Mouse (Mus musculus) olfactory bulb, adult 2 months (tissue): ENCODE measurements around the gene Cenpq. TPM values are rescaled to one million over a fixed set of nuclear protein-coding genes. Genes with fewer than 3 reads are reported as not detected.

Source experiments
- H3K27ac ChIP-seq: fragments of 200-500 bp; 2 replicates; pipeline ENCODE4 v1.5.1; 2012; ENCODE audit warnings: low read depth, low read length; ENCODE audit not compliant: insufficient read depth
- H3K4me1 ChIP-seq: fragments of 200-500 bp; 2 replicates; pipeline ENCODE4 v1.6.1; 2012; ENCODE audit warnings: low read length; ENCODE audit not compliant: control insufficient read depth, insufficient read depth
- H3K4me3 ChIP-seq: fragments of 200-500 bp; 2 replicates; pipeline ENCODE4 v1.5.1; 2012; ENCODE audit warnings: mild to moderate bottlenecking, low read depth, low read length, moderate library complexity; ENCODE audit not compliant: insufficient read depth
- CTCF ChIP-seq: fragments of 200-500 bp; IDR thresholded peaks from 2 replicates; pipeline ENCODE4 v1.5.1; 2012; ENCODE audit warnings: low read depth, mild to moderate bottlenecking, low read length, moderate library complexity; ENCODE audit not compliant: insufficient read depth
- POLR2A ChIP-seq: fragments of 200-500 bp; IDR thresholded peaks from 2 replicates; pipeline ENCODE4 v1.6.1; 2012; ENCODE audit warnings: mild to moderate bottlenecking, low read depth, low read length, moderate library complexity; ENCODE audit not compliant: insufficient read depth
- WGBS: fragments of 180-500 bp; shearing (Covaris S2); methylation state at CpG from one replicate; pipeline ENCODE4 v1.1.7; 2018; 5-methylcytosine and 5-hydroxymethylcytosine counted together
- polyA plus RNA-seq: library from polyadenylated mRNA; stranded (reverse); fragments of >200 nt; gene quantifications from 2 replicates; pipeline ENCODE4 v1.2.4, GENCODE M21; 2012; ENCODE audit warnings: low replicate concordance; ENCODE audit not compliant: missing spikeins, insufficient read depth, insufficient read length

Gene Cenpq
- polyA plus RNA-seq, result not detected in 2 replicates

- TF ChIP-seq CTCF (no peak), POLR2A (peak; percentile 58; the same call in 1 of the 2 replicates)
- WGBS, result under 1% methylated on average over 50 of the region's 50 CpGs
- Histone ChIP-seq H3K4me1 (0 out of 2 replicates have a peak, but pooled peaks cover 2% of the 10 kb centered on the region), H3K4me3 (peak within 1 kb of the TSS; percentile 91), H3K27ac (peak within 1 kb of the TSS; percentile 96)
Observed at GRCm38 (mm10) chr17:40934420-40935231, at the start of gene Cenpq, which contains the start of gene Mut. TSS of gene Cenpq (minus strand) at chr17:40935047. TSS of gene Mut (plus strand) at chr17:40934685.

GRCm38 (mm10) chr17:40977914-40978313 lies 43.1 kb upstream of the Cenpq start:
- no peak overlapping the region for H3K27ac ChIP-seq
- H3K4me3 ChIP-seq, result no peak overlapping the region
- H3K4me1 ChIP-seq, result no peaks in the 10 kb centered on the region
- 55% methylated on average over 11 of the region's 11 CpGs for WGBS
- TF ChIP-seq POLR2A, result no peak
- no peak for TF ChIP-seq CTCF

DNA sequence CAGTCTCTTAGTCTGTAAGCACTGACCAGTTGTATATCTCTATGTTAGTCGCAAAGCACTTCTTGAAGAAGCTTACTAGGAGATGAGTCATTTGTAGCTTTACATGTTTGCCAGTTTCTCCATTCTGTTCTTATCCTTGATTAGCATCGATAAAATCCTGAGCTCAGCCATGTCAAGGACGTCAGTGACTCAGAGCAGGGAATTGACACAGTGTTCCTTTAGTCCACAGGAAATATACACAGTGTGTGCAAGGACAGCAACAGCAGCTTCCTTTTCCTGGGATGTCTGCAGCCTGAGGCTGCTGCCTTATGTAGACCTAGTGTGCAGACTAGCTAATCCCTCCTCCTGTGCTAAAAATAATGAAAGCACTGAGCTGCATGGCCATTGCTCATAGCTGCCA lies 13.7 kb upstream of the Cenpq start:
- 76% methylated on average over 3 of the region's 3 CpGs for WGBS

DNA sequence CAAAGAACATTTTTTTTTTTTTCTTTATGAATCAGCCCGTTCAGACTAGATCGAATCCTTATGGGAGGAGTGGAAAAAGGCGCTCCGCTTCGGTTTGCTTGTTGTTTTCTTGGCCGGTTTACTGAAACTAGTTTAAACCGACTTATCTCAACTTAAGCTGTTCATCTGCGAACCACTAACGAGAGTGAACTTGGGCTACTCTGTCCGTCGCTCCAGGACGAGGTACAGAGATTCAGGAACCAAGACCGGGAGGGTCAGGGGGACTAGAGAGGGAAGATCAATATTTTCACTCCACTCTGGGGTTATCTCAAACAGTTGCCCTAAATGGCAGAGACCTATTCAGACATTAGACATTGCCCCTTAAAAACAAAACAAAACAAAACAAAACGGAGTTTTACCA lies 862 bp downstream of the Cenpq start:
- H3K27ac ChIP-seq, result no peak overlapping the region
- TF ChIP-seq CTCF, result no peak
- TF ChIP-seq POLR2A, result no peak
- peak overlapping the region; percentile 91 for H3K4me3 ChIP-seq
- H3K4me1 ChIP-seq, result 0 out of 2 replicates have a peak, but pooled peaks cover 2% of the 10 kb centered on the region
- WGBS, result under 1% methylated on average over 14 of the region's 14 CpGs

More for the DNA sequence above, 13.7 kb upstream of the Cenpq start:
- Histone ChIP-seq H3K4me1 (peaks cover 2% of the 10 kb centered on the region; the same call in 1 of the 2 replicates), H3K27ac (no peak overlapping the region), H3K4me3 (no peak overlapping the region)
- TF ChIP-seq CTCF (no peak), POLR2A (no peak)

- 89% methylated on average over 2 of the region's 2 CpGs for WGBS
- H3K4me1 ChIP-seq, result no peaks in the 10 kb centered on the region
- H3K27ac ChIP-seq, result no peak overlapping the region
- no peak overlapping the region for H3K4me3 ChIP-seq
- TF ChIP-seq CTCF (no peak), POLR2A (no peak)
Observed at GRCm38 (mm10) chr17:40915499-40915898, 19.3 kb downstream of the Cenpq start.

- 95% methylated on average over 2 of the region's 2 CpGs for whole genome bisulfite sequencing
- no peaks in the 10 kb centered on the region for H3K4me1 ChIP-seq
- no peak within 1 kb of the TSS for H3K4me3 ChIP-seq
- H3K27ac ChIP-seq, result no peak within 1 kb of the TSS
- TF ChIP-seq POLR2A (no peak), CTCF (no peak)
Observed at GRCm38 (mm10) chr17:40914250-40914649, 20.6 kb downstream of the Cenpq start, which contains the start of gene Glyatl3. TSS of gene Glyatl3 (minus strand) at chr17:40914350.

GRCm38 (mm10) chr17:40904721-40905154 lies 30.1 kb downstream of the Cenpq start:
- no peak overlapping the region for H3K27ac ChIP-seq
- TF ChIP-seq POLR2A, result no peak
- TF ChIP-seq CTCF, result no peak
- no peak overlapping the region for H3K4me3 ChIP-seq
- WGBS, result 14% methylated on average over 13 of the region's 14 CpGs
- H3K4me1 ChIP-seq, result peaks cover 4% of the 10 kb centered on the region; the same call in 1 of the 2 replicates

DNA sequence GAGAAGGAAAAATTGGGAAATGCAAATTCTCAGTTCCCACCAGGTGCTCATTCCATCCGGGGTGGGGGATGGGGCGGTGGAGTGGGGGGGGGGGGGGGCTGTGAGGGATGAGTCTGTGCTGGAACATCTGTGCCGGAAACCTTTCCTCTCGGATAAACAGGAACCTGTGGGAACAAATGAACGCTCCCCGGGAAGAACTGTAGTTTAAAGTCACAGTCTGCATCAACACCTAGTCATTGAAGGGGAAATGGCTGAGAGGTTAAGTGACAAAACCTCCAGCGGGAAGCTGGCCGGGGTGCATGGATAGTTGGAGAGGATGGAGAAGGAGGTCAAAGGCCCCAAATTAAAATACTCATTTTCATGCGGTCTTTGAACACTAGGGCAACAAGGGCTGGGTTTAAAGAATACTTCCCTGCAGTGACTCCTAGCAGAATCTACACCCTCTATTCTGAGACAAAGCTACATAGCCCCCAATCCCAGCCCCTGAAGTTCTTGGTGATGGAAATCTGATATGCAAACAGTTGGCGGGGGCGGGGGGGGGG lies 30.7 kb downstream of the Cenpq start:
- WGBS, result 14% methylated on average over 11 of the region's 11 CpGs
- H3K4me3 ChIP-seq, result no peak overlapping the region
- H3K4me1 ChIP-seq, result peaks cover 4% of the 10 kb centered on the region; the same call in 1 of the 2 replicates
- no peak overlapping the region for H3K27ac ChIP-seq
- no peak for TF ChIP-seq CTCF
- TF ChIP-seq POLR2A, result no peak

- TF ChIP-seq POLR2A (no peak), CTCF (no peak)
- no peak overlapping the region for H3K4me3 ChIP-seq
- no peak overlapping the region for H3K27ac ChIP-seq
- peaks cover 4% of the 10 kb centered on the region; the same call in 1 of the 2 replicates for H3K4me1 ChIP-seq
- 75% methylated on average over 4 of the region's 4 CpGs for WGBS
Observed at GRCm38 (mm10) chr17:40903345-40903744, 31.5 kb downstream of the Cenpq start.
